Mouse (Mus musculus) limb, embryonic 11.5 days (tissue): ENCODE measurements around the gene Ccdc162. TPM values are rescaled to one million over a fixed set of nuclear protein-coding genes. Genes with fewer than 3 reads are reported as not detected.

ENCODE experiments used
- ATAC-seq: fragments of 200-750 bp; cut with Nextera tagmentation; 2 replicates; pipeline ENCODE4 v1.8.0; 2017; ENCODE audit warnings: low read depth; ENCODE audit not compliant: insufficient number of reproducible peaks, low FRiP score, low TSS enrichment
- DNase-seq: peaks from one replicate; pipeline ENCODE4 v3.0.0-alpha.2; 2015; ENCODE audit warnings: low spot score
- H3K27ac ChIP-seq: fragments of 300-500 bp; sonication (generic); replicated peaks from 2 replicates; pipeline ENCODE4 v1.5.1; 2014; ENCODE audit warnings: low read depth, mild to moderate bottlenecking, low read length
- H3K27me3 ChIP-seq: fragments of 300-500 bp; sonication (generic); 2 replicates; pipeline ENCODE4 v1.6.1; 2014; ENCODE audit warnings: mild to moderate bottlenecking, low read length, mixed read lengths; ENCODE audit not compliant: control insufficient read depth, insufficient read depth
- H3K36me3 ChIP-seq: fragments of 300-500 bp; sonication (generic); 2 replicates; pipeline ENCODE4 v1.6.1; 2014; ENCODE audit warnings: mild to moderate bottlenecking, low read length, moderate library complexity, mixed read lengths; ENCODE audit not compliant: control insufficient read depth, insufficient read depth
- H3K4me1 ChIP-seq: fragments of 300-500 bp; sonication (generic); 2 replicates; pipeline ENCODE4 v1.6.1; 2014; ENCODE audit warnings: low read length, mixed read lengths; ENCODE audit not compliant: control insufficient read depth, insufficient read depth
- H3K4me2 ChIP-seq: fragments of 300-500 bp; sonication (generic); 2 replicates; pipeline ENCODE4 v1.6.1; 2014; ENCODE audit warnings: low read depth, mild to moderate bottlenecking, moderate library complexity; ENCODE audit not compliant: severe bottlenecking
- H3K4me3 ChIP-seq: fragments of 300-500 bp; sonication (generic); 2 replicates; pipeline ENCODE4 v1.5.1; 2014; ENCODE audit warnings: low read depth, low read length
- H3K9ac ChIP-seq: fragments of 300-500 bp; sonication (generic); 2 replicates; pipeline ENCODE4 v1.6.1; 2014; ENCODE audit warnings: mild to moderate bottlenecking, low read length
- H3K9me3 ChIP-seq: fragments of 300-500 bp; sonication (generic); 2 replicates; pipeline ENCODE4 v1.6.1; 2016; ENCODE audit warnings: low read length; ENCODE audit not compliant: control insufficient read depth
- WGBS: fragments of 180-500 bp; shearing (Covaris S2); extraction: QIAGEN DNeasy Blood & Tissue Kit; methylation state at CpG from one replicate; pipeline ENCODE4 v1.1.7; 2014; 5-methylcytosine and 5-hydroxymethylcytosine counted together
- polyA plus RNA-seq: library from polyadenylated mRNA; unstranded; fragments of >200 nt; fragmentation: Nextera tagmentation; extraction: Ambion mirVana; gene quantifications from 2 replicates; pipeline ENCODE4 v1.2.1, GENCODE M21; 2014

Gene Ccdc162
- polyA plus RNA-seq, 1 experiment from 2014 or later = 0.29 TPM

DNA sequence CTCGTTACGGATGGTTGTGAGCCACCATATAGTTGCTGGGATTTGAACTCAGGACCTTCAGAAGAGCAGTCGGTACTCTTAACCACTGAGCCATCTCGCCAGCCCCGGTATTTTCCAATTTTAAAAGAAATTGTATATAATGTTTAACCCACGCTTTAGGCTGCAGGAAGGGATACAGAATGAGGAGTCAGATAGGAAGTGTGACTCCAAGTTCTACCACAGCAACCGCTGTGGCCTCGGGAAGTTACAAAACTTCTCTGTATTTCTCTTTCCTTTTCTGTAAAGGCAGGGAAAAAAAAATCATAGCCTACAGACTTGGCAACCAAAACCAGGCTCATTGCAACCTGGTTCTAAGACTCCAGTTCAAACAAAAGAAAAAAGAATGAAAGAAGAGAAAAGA is 122.0 kb downstream of the Ccdc162 start:
- WGBS = 91% methylated on average over 8 of the region's 8 CpGs
- no peak for ATAC-seq
- no peak for DNase-seq
- Histone ChIP-seq H3K4me2 (no peak overlapping the region), H3K9ac (no peak overlapping the region), H3K36me3 (no peaks in the 10 kb centered on the region), H3K4me1 (no peaks in the 10 kb centered on the region), H3K27ac (no peak overlapping the region), H3K9me3 (no peaks in the 10 kb centered on the region), H3K4me3 (no peak overlapping the region), H3K27me3 (no peaks in the 10 kb centered on the region)

DNA sequence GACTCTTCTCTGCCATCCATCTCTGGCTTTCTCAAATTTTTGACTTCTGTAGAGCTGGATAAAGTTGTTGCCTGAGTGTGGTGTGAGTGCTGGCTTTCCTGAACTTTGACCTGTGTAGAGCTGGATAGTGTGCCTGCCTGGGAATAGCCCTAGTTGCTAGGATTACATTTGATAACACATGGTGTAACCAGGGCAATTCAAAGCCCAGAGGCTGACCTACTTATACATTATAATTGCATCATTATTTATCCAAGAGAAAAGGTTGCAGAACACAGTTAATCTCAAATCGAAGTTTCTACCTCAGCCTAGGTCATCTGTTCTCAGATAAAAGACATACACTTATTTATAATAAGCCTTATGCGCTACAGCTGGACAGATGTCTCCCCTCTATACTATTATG is 127.8 kb downstream of the Ccdc162 start:
- H3K4me1 ChIP-seq = no peaks in the 10 kb centered on the region
- DNase-seq (no peak), ATAC-seq (no peak)
- no peak overlapping the region for H3K4me2 ChIP-seq
- H3K27ac ChIP-seq = no peak overlapping the region
- H3K36me3 ChIP-seq = no peaks in the 10 kb centered on the region
- H3K9ac ChIP-seq = no peak overlapping the region
- no peaks in the 10 kb centered on the region for H3K9me3 ChIP-seq
- 93% methylated on average over 2 of the region's 2 CpGs for WGBS
- no peaks in the 10 kb centered on the region for H3K27me3 ChIP-seq
- H3K4me3 ChIP-seq = no peak overlapping the region

DNA sequence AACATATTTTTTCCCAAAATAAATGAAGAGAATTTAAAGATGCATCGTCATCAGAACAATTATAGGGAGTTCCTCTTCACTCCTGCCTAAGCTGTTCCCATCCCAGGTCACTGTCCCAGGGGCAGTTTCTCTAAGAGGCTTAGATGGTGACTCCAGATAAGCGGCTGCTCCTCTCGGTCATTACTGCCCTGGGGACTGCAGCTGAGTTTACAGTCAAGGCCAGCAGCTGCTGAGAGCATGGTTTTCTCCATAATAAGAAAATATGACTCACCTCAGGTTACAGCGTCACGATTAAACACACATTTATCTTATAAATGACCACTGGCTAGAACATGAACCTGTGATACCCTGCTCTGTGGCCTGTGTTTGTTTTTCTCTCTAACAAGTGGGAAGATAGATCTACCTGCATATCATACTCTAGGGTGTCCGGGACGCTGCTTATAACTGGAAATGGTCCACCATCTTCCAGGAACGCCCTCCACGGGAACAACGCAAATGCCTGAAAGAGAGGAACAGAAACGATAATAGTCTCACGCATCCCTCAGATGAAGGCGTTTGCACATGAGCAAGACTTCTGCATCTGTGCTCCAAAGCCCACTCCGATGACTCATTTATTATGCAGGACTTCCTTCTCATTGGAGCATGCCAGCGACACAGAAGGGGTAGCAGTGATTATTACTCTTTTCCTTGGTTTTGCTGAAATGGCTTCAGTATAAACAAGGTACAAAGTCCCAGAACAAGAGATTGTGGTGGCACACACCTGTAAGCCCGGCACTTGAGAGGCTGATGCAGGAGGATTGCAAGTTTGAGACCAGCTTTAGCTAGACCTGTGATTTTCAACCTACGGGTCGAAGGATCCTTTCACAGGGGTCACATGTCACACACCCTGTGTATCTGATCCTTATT is 129.2 kb downstream of the Ccdc162 start:
- no peak for DNase-seq
- WGBS = 86% methylated on average over 18 of the region's 18 CpGs
- Histone ChIP-seq H3K4me2 (no peak overlapping the region), H3K9ac (no peak overlapping the region), H3K27me3 (no peaks in the 10 kb centered on the region), H3K9me3 (no peaks in the 10 kb centered on the region), H3K36me3 (no peaks in the 10 kb centered on the region), H3K27ac (no peak overlapping the region), H3K4me1 (peaks cover 5% of the 10 kb centered on the region; the same call in 1 of the 2 replicates), H3K4me3 (no peak overlapping the region)
- no peak for ATAC-seq

DNA sequence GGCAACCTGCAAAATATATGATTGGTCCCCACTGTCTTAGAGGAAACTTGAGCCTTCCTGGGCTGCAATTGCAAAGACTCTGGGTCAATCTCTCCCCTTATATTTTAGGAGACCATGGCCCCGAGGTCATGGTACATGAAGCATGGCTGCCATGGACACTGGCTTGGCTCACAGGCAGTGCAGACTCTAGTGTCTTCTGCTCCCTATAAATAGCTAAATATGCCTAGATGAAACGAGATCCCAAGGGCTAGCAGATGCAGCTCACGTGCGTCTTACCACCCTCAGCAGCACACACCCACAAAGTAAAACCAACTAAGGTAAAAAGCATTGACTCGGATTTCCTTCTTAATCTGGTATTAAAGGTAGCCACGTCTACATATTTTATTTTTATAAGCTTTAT is 133.1 kb downstream of the Ccdc162 start:
- H3K27me3 ChIP-seq = no peaks in the 10 kb centered on the region
- H3K4me3 ChIP-seq = no peak overlapping the region
- no peaks in the 10 kb centered on the region for H3K9me3 ChIP-seq
- DNase-seq = no peak
- H3K4me1 ChIP-seq = peaks cover 5% of the 10 kb centered on the region; the same call in 1 of the 2 replicates
- H3K9ac ChIP-seq = no peak overlapping the region
- no peaks in the 10 kb centered on the region for H3K36me3 ChIP-seq
- H3K27ac ChIP-seq = peak overlapping the region; percentile 69; the same call in 1 of the 2 replicates
- whole genome bisulfite sequencing = 56% methylated on average over 6 of the region's 6 CpGs
- H3K4me2 ChIP-seq = no peak overlapping the region
- 0 out of 2 replicates have a peak, but pooled peaks have one; percentile 18 for ATAC-seq

DNA sequence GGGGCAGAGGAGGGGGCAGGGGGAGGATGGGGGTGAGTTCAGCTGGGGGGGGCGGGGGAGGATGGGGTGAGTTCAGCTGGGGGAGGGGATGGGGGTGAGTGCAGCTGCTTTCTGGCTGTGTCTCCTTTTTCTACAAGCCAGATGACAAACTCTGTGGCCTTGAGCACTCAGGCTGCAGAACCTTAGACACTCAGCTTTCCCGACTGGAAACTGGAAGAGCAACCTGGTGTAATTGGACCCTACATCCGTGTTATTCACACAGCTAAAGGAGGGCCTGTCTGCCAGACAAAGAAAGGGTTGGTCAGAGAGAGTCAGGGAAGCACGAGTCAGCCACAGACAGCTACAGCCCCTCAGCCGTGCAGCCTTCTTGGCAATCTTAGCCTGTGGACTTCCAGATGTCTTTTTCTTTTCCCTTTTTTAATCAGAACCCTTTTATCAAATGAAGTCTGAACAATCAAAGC is 133.5 kb downstream of the Ccdc162 start:
- H3K9ac ChIP-seq = no peak overlapping the region

DNA sequence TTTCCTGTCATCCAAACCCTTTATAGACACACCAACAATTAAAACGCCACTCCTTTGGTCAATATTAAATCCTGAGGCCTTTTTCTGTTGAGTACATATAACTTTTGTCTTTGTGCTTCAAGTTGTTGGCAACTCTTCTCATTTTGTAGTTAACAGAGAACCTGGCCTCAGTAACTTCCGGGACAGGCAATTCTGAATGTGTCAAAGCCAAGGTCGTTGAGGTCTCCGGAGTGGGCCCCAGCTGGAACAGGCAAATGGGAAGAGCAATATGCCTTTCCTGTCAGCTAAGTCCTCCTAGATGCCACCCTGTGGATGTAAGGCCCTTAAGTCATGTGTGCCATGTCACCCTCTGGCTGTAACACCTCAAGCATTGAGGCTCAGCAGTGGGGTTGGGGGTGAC is 136.0 kb downstream of the Ccdc162 start:
- Histone ChIP-seq H3K27ac (no peak overlapping the region), H3K36me3 (no peaks in the 10 kb centered on the region), H3K27me3 (no peaks in the 10 kb centered on the region), H3K9ac (no peak overlapping the region), H3K4me3 (no peak overlapping the region), H3K9me3 (no peaks in the 10 kb centered on the region), H3K4me2 (no peak overlapping the region), H3K4me1 (peaks cover 5% of the 10 kb centered on the region; the same call in 1 of the 2 replicates)
- ATAC-seq = no peak
- 73% methylated on average over 4 of the region's 4 CpGs for WGBS
- no peak for DNase-seq

More for the DNA sequence above, 133.5 kb downstream of the Ccdc162 start:
- Histone ChIP-seq H3K27me3 (no peaks in the 10 kb centered on the region), H3K4me3 (no peak overlapping the region), H3K9me3 (no peaks in the 10 kb centered on the region), H3K4me1 (peaks cover 5% of the 10 kb centered on the region; the same call in 1 of the 2 replicates), H3K4me2 (no peak overlapping the region), H3K27ac (peak overlapping the region; percentile 69), H3K36me3 (no peaks in the 10 kb centered on the region)
- peak; percentile 72; the same call in 1 of the 2 replicates for ATAC-seq
- 7% methylated on average over 4 of the region's 5 CpGs for WGBS
- DNase-seq = peak; percentile 55

DNA sequence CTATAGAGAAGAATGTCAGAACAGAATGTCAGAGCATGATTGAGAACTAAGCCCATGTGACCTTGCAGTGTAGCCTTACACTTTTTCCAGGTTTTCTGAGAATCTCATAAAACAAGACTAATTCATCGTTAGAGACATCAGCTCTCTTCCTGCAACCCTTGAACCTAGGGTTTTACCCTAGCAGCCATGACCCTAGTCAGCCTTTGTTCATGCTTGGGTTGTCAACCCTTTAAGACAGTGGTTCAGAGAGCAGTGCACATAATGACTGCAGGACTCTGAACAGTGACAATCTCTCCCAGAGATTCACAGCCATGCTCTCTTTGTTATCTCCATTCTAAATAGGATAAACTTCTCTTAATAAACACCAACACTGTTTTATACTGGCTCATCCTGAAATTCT is 137.9 kb downstream of the Ccdc162 start:
- ATAC-seq = no peak
- Histone ChIP-seq H3K4me1 (peaks cover 5% of the 10 kb centered on the region; the same call in 1 of the 2 replicates), H3K36me3 (no peaks in the 10 kb centered on the region), H3K9ac (no peak overlapping the region), H3K4me2 (no peak overlapping the region), H3K27me3 (no peaks in the 10 kb centered on the region), H3K9me3 (no peaks in the 10 kb centered on the region), H3K27ac (no peak overlapping the region), H3K4me3 (no peak overlapping the region)
- 50% methylated on average over 1 of the region's 1 CpGs for WGBS
- DNase-seq = no peak

DNA sequence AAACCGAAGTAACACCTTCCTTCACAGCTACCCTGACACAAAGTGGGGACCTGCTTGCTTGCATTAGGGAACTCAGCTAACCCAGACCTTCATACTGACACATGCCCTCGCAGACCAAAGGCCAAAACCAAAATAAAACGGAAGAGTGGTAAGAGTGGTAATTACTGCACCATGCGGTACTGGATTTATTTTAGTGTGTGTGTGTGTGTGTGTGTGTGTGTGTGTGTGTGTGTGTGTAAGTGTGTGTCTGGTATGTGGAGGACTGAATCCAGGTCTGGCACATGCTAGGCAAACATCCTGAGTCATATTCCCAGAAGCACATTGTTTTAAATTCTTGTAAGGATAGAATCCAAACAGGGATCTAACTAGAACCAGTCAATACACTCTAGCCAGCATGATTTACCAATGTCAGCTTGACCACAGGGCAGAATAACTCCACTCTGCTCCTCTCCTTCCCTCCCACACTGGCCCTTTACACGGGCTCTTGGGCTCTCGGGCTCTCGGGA is 140.1 kb downstream of the Ccdc162 start:
- no peak for DNase-seq
- H3K27me3 ChIP-seq = no peaks in the 10 kb centered on the region
- H3K4me1 ChIP-seq = no peaks in the 10 kb centered on the region
- H3K9me3 ChIP-seq = no peaks in the 10 kb centered on the region
- ATAC-seq = no peak
- H3K36me3 ChIP-seq = no peaks in the 10 kb centered on the region
- no peak overlapping the region for H3K27ac ChIP-seq
- no peak overlapping the region for H3K4me2 ChIP-seq
- H3K4me3 ChIP-seq = no peak overlapping the region
- WGBS = 70% methylated on average over 7 of the region's 7 CpGs
- no peak overlapping the region for H3K9ac ChIP-seq
